ENCODE assay signal across 19 mouse cellular contexts in genomic region chr16:91768586-91768985, GRCm38 (mm10). TPM values are rescaled to one million over a fixed set of nuclear protein-coding genes. Genes with fewer than 3 reads are reported as not detected.
DNase-seq lines count a peak whose midpoint lies in the region; TF ChIP-seq lines count a peak whose summit lies in the region.
"Had no signal": no experiment of that assay in that cellular context is flagged by ENCODE, and none has a peak within 500 bp of the region (broad histone marks: within the 10 kb centered on the region; RNA-seq: fewer than 3 reads in every experiment).

No protein-coding gene starts in this region.

- no peak for TF ChIP-seq CTCF in cerebellum, adult 2 months (IDR thresholded peaks at IDR 0.05; ENCODE audit: borderline replicate concordance, insufficient read depth, low read depth, low read length)

- no peak overlapping the region for H3K4me3 ChIP-seq in cerebellum, adult 2 months (replicated peaks; ENCODE audit: insufficient read depth, low read depth, low read length)
- H3K4me3 ChIP-seq: embryonic facial prominence, embryonic 15.5 days; liver, embryonic 13.5 days; midbrain, embryonic 13.5 days; neural tube, embryonic 12.5 days; stomach, embryonic 15.5 days had no signal

- WGBS in cerebellum, adult 2 months: 77% methylated on average over 6 of the region's 6 CpGs

- H3K4me1 ChIP-seq in cerebellum, adult 2 months (ENCODE audit: control insufficient read depth, insufficient read depth, low read length): peaks cover 38% of the 10 kb centered on the region

- peak overlapping the region; percentile 13; the same call in 1 of the 2 replicates for H3K27ac ChIP-seq in cerebellum, adult 2 months (ENCODE audit: insufficient read depth, low read length)
- H3K27ac ChIP-seq: embryonic facial prominence, embryonic 15.5 days; liver, embryonic 13.5 days; midbrain, embryonic 13.5 days; neural tube, embryonic 12.5 days; stomach, embryonic 15.5 days had no signal

- no peak for DNase-seq in cerebellum, adult 2 months
- no peak for DNase-seq in cerebellum, adult 18-20 months
- peak; percentile 54 to 60 for DNase-seq in heart, postnatal 10 days
- no peak for DNase-seq in heart, postnatal 36 days
- DNase-seq in gastrocnemius, adult 18-20 months (ENCODE audit: low spot score): peak; percentile 65
- peak; percentile 36 to 37 for DNase-seq in heart, postnatal 14 days
- no peak for DNase-seq in left cerebral cortex, adult 18-20 months (ENCODE audit: low spot score in 2 of 2)
- DNase-seq: adrenal gland, postnatal 10 days; cerebellum, adult 9-10 months; kidney, postnatal 25 days; liver, embryonic 13.5 days; lung, adult 2 months; lung, postnatal 14 days; right cerebral cortex, postnatal 4 days; thymus, postnatal 36 days had no signal

- H3K27me3 ChIP-seq in cerebellum, adult 2 months (ENCODE audit: control insufficient read depth, insufficient read depth, low read length): no peaks in the 10 kb centered on the region
- H3K27me3 ChIP-seq: embryonic facial prominence, embryonic 15.5 days; midbrain, embryonic 13.5 days; neural tube, embryonic 12.5 days; stomach, embryonic 15.5 days had no signal

- intact Hi-C loops in heart, postnatal 10 days (cut with DNase I): no loop called here
- intact Hi-C loops in heart, postnatal 36 days (cut with DNase I): no loop called here
- intact Hi-C loops in heart, postnatal 14 days (cut with DNase I): no loop called here

- TF ChIP-seq POLR2A in cerebellum, adult 2 months (IDR thresholded peaks at IDR 0.05; ENCODE audit: borderline replicate concordance, insufficient read depth, low read length): no peak

RNA-seq across cellular contexts. Expression of gene Itsn1, which starts 39.5 kb away (rescaled TPM):
- 67.3 and 68.7 TPM in 2 replicates for polyA plus RNA-seq in cerebellum, adult 2 months (2012; rRNA removed)
- 10 to 100 TPM; 41.0 to 41.2 TPM for total RNA-seq in heart, postnatal 10 days (2021)
- total RNA-seq in heart, postnatal 36 days (2021): 10 to 100 TPM; 44.0 to 44.7 TPM
- 10 to 100 TPM; 62.8 to 63.5 TPM for total RNA-seq in gastrocnemius, adult 18-20 months (2021)
- total RNA-seq in heart, postnatal 14 days (2021): 10 to 100 TPM; 40.5 to 53.6 TPM
- total RNA-seq in left cerebral cortex, adult 18-20 months (2021): 100 to 1,000 TPM; 127 to 135 TPM

RNA-seq across cellular contexts. Expression of gene Cryzl1, which starts 39.8 kb away (rescaled TPM):
- 104 and 114 TPM in 2 replicates for polyA plus RNA-seq in cerebellum, adult 2 months (2012; rRNA removed)
- total RNA-seq in heart, postnatal 10 days (2021): 10 to 100 TPM; 30.0 to 32.2 TPM
- total RNA-seq in heart, postnatal 36 days (2021): 10 to 100 TPM; 25.6 to 26.4 TPM
- total RNA-seq in gastrocnemius, adult 18-20 months (2021): 10 to 100 TPM; 11.4 to 15.6 TPM
- total RNA-seq in heart, postnatal 14 days (2021): 10 to 100 TPM; 23.6 to 26.4 TPM
- total RNA-seq in left cerebral cortex, adult 18-20 months (2021): 100 to 1,000 TPM; 106 to 110 TPM

Comparison
In these comparisons a context has a peak if more than half of its experiments do, and no peak if none do; other contexts are left out.
1. DNase-seq: peak in heart, postnatal 10 days (2 of 2), gastrocnemius, adult 18-20 months (single experiment) and heart, postnatal 14 days (2 of 2); none in cerebellum, adult 2 months (0 of 2), cerebellum, adult 18-20 months (0 of 2), heart, postnatal 36 days (0 of 2) and left cerebral cortex, adult 18-20 months (0 of 2).